Mouse (Mus musculus): ENCODE results near the gene Smim24.

Gene Smim24

DNA sequence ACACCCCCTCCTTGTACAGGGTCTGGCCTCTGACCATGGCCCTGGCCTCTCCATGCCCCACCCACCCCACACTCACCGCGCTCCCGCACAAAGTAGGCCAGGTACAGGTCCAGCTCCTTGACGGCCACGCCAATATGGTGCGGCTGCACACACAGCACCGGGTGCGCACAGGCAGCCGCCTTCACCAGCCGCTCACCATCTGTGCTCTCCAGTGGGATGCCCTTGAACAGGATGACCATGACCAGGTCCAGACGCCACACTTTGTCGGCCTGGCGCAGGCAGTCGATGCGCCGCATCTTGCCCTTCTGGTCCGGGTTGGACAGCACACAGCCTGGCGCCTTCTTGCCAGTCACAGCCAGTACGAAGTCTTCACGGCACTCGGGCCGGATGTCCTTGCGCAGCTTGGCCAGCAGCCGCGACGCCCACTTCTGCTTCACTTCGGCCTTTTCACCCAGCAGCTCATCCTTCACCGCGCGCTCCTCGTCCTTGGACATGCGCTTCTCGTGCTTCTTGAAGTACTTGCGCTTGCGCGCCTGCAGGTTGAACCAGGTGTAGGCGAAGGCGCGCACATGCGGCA, 27.4 kb downstream of the Smim24 start:
- in situ Hi-C loops (cut with MseI, MboI) = no loop called here

DNA sequence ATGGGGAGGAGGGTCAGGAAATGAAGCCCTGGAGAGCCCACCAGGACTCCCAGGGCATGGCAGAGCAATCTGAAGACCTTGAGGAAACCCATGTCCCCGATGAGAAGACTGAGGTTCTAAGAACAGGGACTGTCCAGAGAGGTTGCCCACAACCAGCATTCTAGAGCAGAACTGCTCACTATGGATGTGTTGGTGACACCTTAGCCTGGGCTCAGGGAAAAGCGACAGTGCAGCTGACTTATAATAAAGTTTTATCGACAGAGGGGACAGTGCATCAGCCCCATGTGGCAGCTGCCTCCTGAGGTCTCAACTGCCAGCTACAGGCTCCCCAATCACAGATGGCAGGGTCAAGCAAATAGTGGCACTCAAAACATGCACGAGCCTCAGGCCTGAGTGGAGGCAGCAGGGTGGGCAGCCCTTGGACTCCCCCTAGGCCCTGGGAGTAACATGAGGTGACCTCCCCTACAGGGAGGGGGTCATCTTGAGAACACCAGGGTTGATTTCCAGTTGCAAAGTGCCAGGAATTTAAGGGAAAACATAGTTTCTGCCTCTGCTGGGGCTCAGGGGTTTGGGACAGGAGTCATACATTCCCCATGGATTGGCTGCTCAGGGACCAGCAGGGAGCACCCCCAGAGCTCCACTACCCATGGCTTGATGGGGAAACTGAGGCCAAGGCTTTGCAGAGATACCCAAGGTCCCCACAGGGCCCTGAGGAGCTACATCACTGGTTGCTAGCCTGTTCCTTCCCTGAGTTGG, 28.4 kb downstream of the Smim24 start:
- in situ Hi-C loops (cut with MseI, MboI) = no loop called here

DNA sequence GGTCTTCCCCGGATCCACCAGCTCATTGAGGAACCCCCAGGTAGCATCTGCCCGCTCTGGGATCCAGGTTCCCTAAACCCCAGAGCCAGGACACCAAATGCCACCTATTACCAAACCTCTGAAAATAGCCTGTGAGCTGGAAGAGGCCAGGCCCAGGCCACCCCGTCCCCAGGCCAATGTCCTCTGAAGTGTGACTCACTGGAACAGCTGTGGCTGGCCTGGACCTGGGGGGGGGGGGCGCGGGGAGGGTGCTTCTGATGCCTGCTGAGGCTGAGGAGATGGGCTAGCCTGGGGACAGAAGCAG, 28.9 kb downstream of the Smim24 start:
- in situ Hi-C loops (cut with MseI, MboI) = no loop called here

DNA sequence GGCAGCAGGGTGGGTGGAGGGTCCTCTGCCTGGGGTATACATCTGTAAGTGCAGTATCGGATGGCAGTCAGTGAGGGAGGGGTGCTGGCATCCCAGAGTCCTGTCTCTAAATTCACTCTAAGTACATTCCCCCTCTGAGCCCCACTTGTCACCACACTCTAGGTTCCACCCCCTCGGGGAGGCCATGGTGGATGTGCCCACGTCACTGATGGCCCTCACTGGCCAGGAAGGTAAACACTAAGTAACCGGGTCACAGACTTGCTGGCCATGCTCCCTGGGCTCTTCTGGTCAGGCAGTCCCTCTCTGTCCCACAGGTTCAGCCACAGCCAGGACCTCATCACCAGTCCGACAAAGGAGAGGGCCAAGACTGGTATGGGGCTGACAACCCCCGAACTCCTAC, 29.3 kb downstream of the Smim24 start:
- in situ Hi-C loops (cut with MseI, MboI) = no loop called here

GRCm38 (mm10) chr10:81422661-81423217, 29.9 kb downstream of the Smim24 start:
- in situ Hi-C loops (cut with MseI, MboI) = no loop called here

DNA sequence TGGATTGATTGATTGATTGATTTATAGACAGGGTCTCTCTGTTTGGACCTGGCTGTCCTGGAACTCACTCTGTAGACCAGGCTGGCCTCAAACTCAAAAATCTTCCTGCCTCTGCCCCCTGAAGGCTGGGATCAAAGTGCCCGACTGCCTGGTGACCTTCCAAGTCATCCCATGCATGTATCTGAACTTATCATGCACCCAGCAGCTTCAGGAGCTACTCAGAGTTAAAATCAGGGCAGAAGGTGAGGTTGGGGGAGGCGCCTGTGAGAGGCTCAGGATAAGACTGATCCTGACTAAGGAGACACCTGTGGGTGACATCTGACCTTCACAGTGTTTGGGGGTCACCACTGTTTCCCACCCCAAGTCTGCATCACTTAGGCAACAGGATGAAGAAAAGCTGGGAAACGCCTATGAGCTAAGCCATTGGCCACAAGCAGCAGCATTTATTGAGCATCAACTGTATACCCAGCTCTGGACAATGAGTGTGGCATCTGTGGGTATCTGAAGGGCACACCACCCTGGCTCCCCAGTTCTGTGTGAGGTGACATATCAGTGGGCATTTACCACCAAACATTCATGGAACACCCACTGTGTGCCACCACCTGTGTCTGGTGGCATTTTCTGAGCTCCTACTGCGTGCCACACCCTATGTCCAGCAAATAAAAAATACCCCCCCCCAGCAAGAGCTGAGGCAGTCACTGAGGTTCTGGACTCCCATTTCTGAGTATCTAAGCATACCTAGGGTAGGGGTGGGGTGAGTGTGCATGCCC, 30.8 kb downstream of the Smim24 start:
- in situ Hi-C loops (cut with MseI, MboI) = no loop called here

DNA sequence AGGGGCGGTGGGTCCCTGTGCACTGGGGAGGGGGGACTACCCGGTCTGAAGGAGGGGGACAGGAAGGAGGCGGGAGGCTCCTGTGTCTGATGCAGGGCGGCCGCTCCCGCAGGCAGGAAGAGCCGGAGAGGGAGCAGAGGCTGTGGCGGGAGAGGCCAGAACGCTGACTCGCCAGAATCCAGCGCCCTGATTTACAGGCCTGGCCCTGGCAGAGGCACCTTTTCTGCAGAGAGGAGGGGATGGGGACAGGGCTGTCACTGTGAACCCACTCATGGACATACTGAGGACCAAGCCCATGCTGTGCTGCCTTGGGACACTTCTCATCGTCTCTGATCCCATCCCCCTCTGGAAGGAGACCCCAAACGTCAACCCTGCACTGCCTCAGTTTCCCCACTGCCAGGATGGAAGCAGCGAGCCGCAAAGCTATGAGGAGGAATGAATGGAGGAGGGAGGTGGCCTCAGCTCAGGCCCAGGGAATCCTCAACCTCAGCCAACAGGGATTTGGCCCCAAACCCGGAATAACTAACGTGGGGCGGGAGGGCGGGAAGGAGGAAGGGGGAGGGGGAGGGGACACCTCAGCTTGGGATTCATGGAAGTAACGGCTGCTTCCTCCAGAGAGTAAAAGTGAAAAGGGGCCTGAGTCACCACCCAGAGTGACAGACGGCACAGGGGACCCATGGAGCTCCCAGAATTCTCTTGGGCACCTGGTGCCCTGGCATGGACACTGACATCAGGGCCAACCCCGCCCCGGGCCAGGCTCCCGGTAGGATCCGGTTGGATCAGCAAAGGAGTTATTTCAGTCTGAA, 31.6 kb downstream of the Smim24 start:
- in situ Hi-C loops (cut with MseI, MboI) = no loop called here

DNA sequence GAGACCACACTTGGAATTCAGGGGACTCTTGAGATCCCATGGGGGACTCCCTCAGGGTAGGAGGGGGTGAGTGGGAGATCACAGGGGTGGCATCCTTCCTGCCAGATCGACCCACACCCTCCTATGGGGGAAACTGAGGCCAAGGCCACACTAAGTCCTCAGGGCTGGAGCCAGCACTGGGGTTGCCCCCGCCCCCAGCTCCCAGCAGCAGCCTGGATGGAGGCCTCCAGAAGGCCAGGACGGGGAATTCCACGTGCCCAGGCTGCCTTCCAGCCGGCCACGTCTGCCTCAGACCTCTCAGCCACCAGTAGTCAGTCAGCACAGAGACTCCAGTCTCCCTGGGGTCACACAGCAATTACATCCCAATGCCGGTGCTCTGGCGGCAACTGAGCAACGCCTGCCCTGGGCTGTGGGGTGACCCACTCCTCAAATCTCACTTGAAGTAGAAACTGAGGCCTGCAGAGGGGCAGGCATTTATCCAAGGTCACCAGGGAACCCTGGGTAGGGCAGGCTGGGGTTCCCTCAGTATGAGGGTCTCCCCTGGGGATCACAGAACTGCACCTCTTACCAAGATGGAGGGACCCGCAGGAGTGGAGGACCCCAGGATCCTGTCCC, 32.5 kb downstream of the Smim24 start:
- in situ Hi-C loops (cut with MseI, MboI) = no loop called here

DNA sequence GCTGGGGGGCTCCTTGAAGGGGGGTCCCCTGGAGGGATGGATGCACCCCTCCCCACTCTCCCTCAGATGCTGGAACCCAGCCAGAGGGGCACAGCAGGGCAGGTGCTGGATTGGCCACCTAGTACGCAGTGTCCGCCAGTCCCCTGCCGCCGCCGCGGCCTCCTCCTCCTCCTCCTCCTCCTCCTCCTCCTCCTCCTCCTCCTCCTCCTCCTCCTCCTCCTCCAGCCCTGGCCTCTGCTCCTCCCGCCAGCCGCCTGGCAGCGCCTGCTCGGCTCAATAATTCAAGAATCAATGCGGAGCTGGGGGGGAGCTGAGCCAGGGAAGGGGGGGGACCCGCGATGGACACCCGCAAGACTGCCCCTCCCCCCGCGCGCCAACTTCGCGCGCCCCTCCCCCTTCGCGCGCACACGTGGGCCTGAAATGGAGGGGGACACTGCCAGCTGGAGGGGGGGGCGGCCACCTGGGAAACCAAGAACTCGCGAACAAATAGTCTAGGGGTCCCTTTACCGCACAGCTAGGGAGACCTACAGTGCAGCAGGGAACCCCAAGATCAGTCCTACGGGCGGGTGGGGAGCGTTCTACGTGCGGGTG, 33.3 kb downstream of the Smim24 start:
- in situ Hi-C loops (cut with MseI, MboI) = no loop called here

- in situ Hi-C loops (cut with MseI, MboI) = no loop called here
Observed at GRCm38 (mm10) chr10:81426897-81427296, 34.0 kb downstream of the Smim24 start.

DNA sequence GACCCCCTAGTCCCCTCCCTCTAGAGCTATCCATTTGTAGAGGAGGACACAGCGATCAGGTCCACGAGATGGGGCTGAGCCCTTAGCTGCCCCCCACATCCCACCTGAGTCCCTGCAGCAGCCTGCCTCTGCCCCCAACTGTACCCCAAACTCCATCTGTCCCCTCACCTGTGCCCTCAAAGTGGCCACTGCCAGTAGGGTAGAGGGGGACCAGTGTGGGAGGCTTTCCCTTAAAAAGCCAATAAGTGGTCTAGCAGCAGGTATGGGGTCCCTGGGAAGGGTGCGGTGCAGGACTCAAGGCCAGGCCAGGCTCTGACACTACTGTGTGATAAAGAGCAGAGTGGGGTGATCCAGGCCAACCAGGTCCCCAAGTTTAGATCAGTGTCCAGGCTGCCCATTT, 34.5 kb downstream of the Smim24 start:
- in situ Hi-C loops (cut with MseI, MboI) = no loop called here

DNA sequence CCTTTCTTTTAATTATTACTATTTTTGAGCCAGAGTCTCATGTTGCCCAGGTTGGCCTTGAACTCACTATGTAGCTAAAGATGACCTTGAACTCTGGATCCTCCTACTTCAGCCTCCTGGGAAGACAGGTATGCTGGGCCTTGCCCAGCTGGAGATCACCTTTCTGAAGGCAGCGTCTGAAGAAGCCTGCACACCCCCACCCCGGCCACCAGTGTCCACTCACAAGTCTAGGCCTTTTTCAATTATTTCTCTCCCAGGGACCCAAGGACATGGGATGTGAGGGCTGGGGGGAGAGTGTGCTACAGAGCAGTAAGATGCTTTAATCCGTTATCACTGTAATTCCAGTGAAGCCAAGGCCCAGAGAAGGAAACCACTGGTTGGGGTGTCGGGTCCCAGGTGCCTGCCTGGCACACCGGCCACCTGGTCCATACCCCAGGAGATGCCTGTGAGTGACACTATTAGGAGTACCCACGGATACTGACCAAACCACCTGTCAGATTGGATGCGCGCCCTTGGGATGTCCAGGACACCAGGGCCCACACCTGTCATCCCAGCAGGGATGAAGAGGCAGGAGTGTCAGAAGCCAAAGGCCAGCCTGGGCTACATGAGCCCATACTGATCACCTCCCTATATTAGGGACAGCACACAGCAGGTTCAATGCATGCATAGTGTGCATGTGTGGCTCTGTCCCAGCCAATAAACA, 35.1 kb downstream of the Smim24 start:
- in situ Hi-C loops (cut with MseI, MboI) = no loop called here

DNA sequence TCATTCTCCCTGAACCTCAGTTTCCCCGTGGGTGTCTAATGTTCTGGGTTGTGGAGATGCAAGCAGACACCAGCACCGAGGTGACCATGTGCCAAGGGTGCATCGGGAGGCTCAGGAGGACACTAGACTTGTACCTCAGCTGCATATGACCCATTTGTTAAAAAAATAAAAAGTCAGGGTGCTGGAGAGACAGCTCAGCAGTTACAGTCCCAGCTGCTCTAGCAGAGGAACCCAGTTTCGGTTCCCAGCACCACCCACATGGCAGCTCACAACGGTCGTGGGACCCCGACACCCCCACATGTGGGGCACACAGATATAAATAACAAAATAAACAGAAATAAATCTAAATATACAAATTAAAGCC, 35.6 kb downstream of the Smim24 start:
- in situ Hi-C loops (cut with MseI, MboI) = no loop called here

DNA sequence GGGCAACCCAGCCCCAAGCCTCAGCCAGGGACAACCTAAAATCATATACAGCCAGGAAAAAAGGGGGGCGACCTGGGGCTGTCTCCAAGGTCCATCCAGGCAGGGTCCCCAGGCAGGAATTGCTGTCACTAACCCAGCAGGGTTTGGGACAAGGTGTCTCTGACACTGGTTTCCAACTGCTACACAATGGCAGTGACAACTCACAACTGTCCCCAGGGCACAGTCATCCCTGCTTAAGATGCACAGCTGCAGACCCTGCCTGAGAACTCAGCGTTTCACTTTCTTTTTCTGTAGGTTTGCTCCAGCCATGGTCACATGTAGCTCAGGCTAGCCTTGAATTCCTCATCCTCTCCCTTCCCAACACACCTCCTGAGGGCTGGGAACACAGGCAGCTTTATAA, 36.2 kb downstream of the Smim24 start:
- in situ Hi-C loops (cut with MseI, MboI) = no loop called here

GRCm38 (mm10) chr10:81429605-81430061, 36.8 kb downstream of the Smim24 start:
- in situ Hi-C loops (cut with MseI, MboI) = no loop called here

DNA sequence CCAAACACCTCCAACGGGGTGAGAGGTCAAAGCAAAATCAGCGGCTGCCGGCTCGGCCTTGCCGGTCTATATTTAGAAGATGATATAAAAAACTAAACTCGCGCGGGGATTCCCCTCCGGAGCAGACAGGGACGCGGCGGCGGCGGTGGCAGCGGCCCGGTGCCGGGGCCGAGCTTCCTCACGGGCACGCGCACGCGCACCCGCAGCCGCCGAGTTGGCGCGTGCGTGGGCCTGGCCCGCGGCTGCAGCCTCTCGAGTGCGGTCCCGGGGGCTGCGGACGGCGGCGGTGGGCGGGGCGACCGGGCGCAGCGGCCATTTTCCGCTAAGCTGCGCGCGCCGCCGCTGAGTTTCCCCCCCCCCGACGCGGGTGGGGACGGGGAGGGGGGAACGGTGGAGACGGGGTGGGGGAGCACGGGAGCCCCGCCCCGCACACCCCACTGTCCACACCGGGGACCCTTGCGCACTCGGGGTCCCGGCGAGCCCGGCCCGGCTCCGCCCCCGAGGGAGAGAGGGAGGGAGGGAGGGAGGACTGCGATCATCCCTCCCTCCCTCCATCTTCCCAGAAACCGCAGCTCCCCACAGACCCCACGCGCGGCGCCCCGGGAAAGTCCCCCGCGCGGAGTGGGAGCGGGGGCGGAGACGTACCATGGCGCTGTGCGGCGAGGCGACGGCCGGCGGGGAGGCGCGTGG, 37.4 kb downstream of the Smim24 start:
- in situ Hi-C loops (cut with MseI, MboI) = no loop called here

DNA sequence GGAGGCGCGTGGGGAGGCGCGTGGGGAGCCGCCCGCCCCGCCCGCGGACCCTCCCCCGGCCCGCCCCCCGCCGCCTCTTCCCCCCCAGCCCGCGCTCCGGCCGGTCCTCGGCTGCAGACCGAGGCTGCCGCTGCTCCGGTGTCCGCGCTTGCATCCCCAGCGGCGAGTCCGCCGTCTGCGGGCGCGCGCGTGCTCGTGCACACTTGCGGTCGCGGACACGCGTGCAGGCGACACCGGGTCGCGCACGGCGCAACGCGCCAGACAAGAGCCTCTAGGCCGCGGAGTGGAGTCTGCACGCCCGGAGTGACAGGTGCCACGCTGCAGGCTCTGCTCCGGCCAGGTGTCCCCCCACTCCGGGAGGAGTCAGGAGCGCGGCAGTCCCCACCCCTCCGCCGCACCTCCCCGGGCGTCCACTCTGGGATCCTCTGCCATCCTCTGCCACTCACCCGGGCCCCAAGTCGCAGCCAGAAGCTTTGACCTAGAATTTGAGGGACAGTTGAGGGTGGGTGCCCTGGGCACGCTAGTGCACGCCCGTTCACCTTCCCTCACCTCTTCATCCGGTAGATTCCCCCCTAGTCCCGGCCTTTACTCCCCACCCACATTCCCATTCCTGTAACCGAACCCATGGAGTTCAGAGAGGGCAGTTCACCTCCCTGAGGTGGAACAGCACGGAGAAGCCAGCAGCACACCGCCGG, 38.1 kb downstream of the Smim24 start:
- in situ Hi-C loops (cut with MseI, MboI) = no loop called here

GRCm38 (mm10) chr10:81431526-81432168, 38.8 kb downstream of the Smim24 start:
- in situ Hi-C loops (cut with MseI, MboI) = no loop called here
